Mouse (Mus musculus): ENCODE measurements at regions not wholly inside any gene's neighbourhood (a gene's known extent, or its start where the extent isn't known, plus 50 kb on each side); places are given as distances from the start of the nearest gene placed in this dataset.

DNA sequence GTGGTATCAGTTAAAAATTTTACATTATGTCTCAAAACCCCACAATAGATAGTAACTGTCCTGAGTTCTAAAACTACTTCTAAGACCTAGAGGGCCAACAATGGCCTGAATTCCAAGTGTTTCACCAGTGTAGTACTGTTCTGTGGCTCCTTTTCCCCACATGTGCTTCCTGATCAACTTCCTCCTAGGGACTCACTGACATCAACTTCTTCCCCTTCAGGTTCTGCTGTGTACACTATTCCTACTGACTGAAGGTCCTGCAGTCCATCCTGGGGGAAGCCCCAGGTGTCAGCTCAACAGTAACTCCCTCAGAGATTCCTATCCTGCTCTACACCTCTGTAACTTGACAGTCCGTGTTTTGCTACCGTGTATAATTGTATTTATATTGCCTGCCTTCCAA lies 120.6 kb upstream of the Il6 start:
- TF ChIP-seq CTCF (IDR thresholded peaks at IDR 0.05; ENCODE audit: borderline replicate concordance, extremely low read depth, insufficient read depth, insufficient read length) (no peak), POLR2A (IDR thresholded peaks at IDR 0.05; ENCODE audit: borderline replicate concordance, extremely low read depth, insufficient read depth, insufficient read length, poor library complexity, severe bottlenecking) (no peak)

Data from brain, embryonic 14.5 days (tissue).